ENCODE assay signal across 10 mouse cellular contexts in genomic region chr16:24487782-24488241, GRCm38 (mm10).
DNase-seq lines count a peak whose midpoint lies in the region; ATAC-seq and TF ChIP-seq lines count a peak whose summit lies in the region.
"Had no signal": no experiment of that assay in that cellular context is flagged by ENCODE, and none has a peak within 500 bp of the region (broad histone marks: within the 10 kb centered on the region; RNA-seq: fewer than 3 reads in every experiment).

No protein-coding gene starts in this region.

- peak; percentile 27 for TF ChIP-seq CTCF in heart, postnatal 0 days (IDR thresholded peaks at IDR 0.05; ENCODE audit: low read depth)

- no peaks in the 10 kb centered on the region for H3K36me3 ChIP-seq in forebrain, embryonic 13.5 days (ENCODE audit: poor library complexity, severe bottlenecking)
- no peaks in the 10 kb centered on the region; the same call in 1 of the 2 replicates for H3K36me3 ChIP-seq in forebrain, embryonic 10.5 days (replicated peaks)
- no peaks in the 10 kb centered on the region for H3K36me3 ChIP-seq in embryonic facial prominence, embryonic 15.5 days
- H3K36me3 ChIP-seq in heart, postnatal 0 days (replicated peaks; ENCODE audit: control insufficient read depth, insufficient read depth, low read length), result no peaks in the 10 kb centered on the region
- no peaks in the 10 kb centered on the region for H3K36me3 ChIP-seq in stomach, embryonic 15.5 days
- H3K36me3 ChIP-seq: midbrain, embryonic 12.5 days had no signal

- no peaks in the 10 kb centered on the region for H3K27me3 ChIP-seq in forebrain, embryonic 13.5 days
- H3K27me3 ChIP-seq in forebrain, embryonic 10.5 days (ENCODE audit: poor library complexity, severe bottlenecking), result no peaks in the 10 kb centered on the region
- no peaks in the 10 kb centered on the region for H3K27me3 ChIP-seq in embryonic facial prominence, embryonic 15.5 days
- no peaks in the 10 kb centered on the region for H3K27me3 ChIP-seq in heart, postnatal 0 days (ENCODE audit: control insufficient read depth, insufficient read depth, low read length)
- H3K27me3 ChIP-seq in stomach, embryonic 15.5 days (replicated peaks), result no peaks in the 10 kb centered on the region
- H3K27me3 ChIP-seq: midbrain, embryonic 12.5 days had no signal

- TF ChIP-seq EP300 in heart, postnatal 0 days (IDR thresholded peaks at IDR 0.05; ENCODE audit: low read depth), result peak; percentile 70; the same call in 1 of the 2 replicates

- no peak overlapping the region for H3K4me3 ChIP-seq in forebrain, embryonic 13.5 days
- H3K4me3 ChIP-seq in forebrain, embryonic 10.5 days, result no peak overlapping the region
- no peak overlapping the region for H3K4me3 ChIP-seq in embryonic facial prominence, embryonic 15.5 days (replicated peaks)
- no peak overlapping the region for H3K4me3 ChIP-seq in heart, postnatal 0 days (ENCODE audit: low read depth, low read length)
- no peak overlapping the region for H3K4me3 ChIP-seq in stomach, embryonic 15.5 days (replicated peaks)
- H3K4me3 ChIP-seq: erythroblast, embryonic 14.5 days; midbrain, embryonic 12.5 days had no signal

- 38% methylated on average over 6 of the region's 6 CpGs for WGBS in forebrain, embryonic 13.5 days
- WGBS in forebrain, embryonic 10.5 days, result 72% methylated on average over 6 of the region's 6 CpGs
- WGBS in embryonic facial prominence, embryonic 15.5 days, result 30% methylated on average over 6 of the region's 6 CpGs
- WGBS in heart, postnatal 0 days, result 7% methylated on average over 6 of the region's 6 CpGs
- WGBS in stomach, embryonic 15.5 days, result 44% methylated on average over 6 of the region's 6 CpGs

- H3K9ac ChIP-seq in forebrain, embryonic 13.5 days, result no peak overlapping the region
- no peak overlapping the region for H3K9ac ChIP-seq in embryonic facial prominence, embryonic 15.5 days
- H3K9ac ChIP-seq in heart, postnatal 0 days (replicated peaks; ENCODE audit: low read depth, low read length), result no peak overlapping the region
- no peak overlapping the region for H3K9ac ChIP-seq in stomach, embryonic 15.5 days
- H3K9ac ChIP-seq: midbrain, embryonic 12.5 days had no signal

- DNase-seq in forebrain, embryonic 10.5 days (ENCODE audit: extremely low spot score, low spot score), result no peak
- DNase-seq in 3T3-L1 (ENCODE audit: low read depth, low spot score), result peak; percentile 58
- peak; percentile 98 for DNase-seq in heart, postnatal 0 days (ENCODE audit: low spot score)
- peak; percentile 65 for DNase-seq in layer of hippocampus, postnatal 36 days

- H3K4me2 ChIP-seq in forebrain, embryonic 13.5 days, result no peak overlapping the region
- H3K4me2 ChIP-seq in embryonic facial prominence, embryonic 15.5 days (replicated peaks), result no peak overlapping the region
- no peak overlapping the region for H3K4me2 ChIP-seq in heart, postnatal 0 days (ENCODE audit: low read depth, low read length)
- H3K4me2 ChIP-seq in stomach, embryonic 15.5 days, result no peak overlapping the region
- H3K4me2 ChIP-seq: midbrain, embryonic 12.5 days had no signal

- no peak overlapping the region for H3K27ac ChIP-seq in forebrain, embryonic 13.5 days
- no peak overlapping the region for H3K27ac ChIP-seq in forebrain, embryonic 10.5 days
- H3K27ac ChIP-seq in embryonic facial prominence, embryonic 15.5 days (replicated peaks), result peak overlapping the region; percentile 59
- H3K27ac ChIP-seq in heart, postnatal 0 days (ENCODE audit: low read depth), result peak overlapping the region; percentile 89
- peak overlapping the region; percentile 17; the same call in 1 of the 2 replicates for H3K27ac ChIP-seq in stomach, embryonic 15.5 days
- H3K27ac ChIP-seq: midbrain, embryonic 12.5 days had no signal

- ATAC-seq in forebrain, embryonic 13.5 days, result peak; percentile 71
- no peak for ATAC-seq in embryonic facial prominence, embryonic 15.5 days (ENCODE audit: insufficient number of reproducible peaks, low FRiP score, low TSS enrichment, low read depth)
- ATAC-seq in heart, postnatal 0 days (ENCODE audit: insufficient read depth, low read depth), result peak; percentile 90
- ATAC-seq in stomach, embryonic 15.5 days (ENCODE audit: insufficient read depth, low FRiP score, low read depth), result no peak
- no peak for ATAC-seq in megakaryocyte-erythroid progenitor cell, adult 5-6 weeks (replicated peaks; ENCODE audit: low FRiP score, low TSS enrichment, poor library complexity, severe bottlenecking)

- H3K4me1 ChIP-seq in forebrain, embryonic 13.5 days, result peaks cover 25% of the 10 kb centered on the region
- peaks cover 34% of the 10 kb centered on the region for H3K4me1 ChIP-seq in forebrain, embryonic 10.5 days
- peaks cover 53% of the 10 kb centered on the region for H3K4me1 ChIP-seq in embryonic facial prominence, embryonic 15.5 days
- H3K4me1 ChIP-seq in heart, postnatal 0 days (ENCODE audit: control insufficient read depth, insufficient read depth), result peaks cover 47% of the 10 kb centered on the region
- peaks cover 43% of the 10 kb centered on the region for H3K4me1 ChIP-seq in stomach, embryonic 15.5 days

- no peaks in the 10 kb centered on the region; the same call in 1 of the 2 replicates for H3K9me3 ChIP-seq in forebrain, embryonic 13.5 days (replicated peaks)
- H3K9me3 ChIP-seq in forebrain, embryonic 10.5 days, result no peaks in the 10 kb centered on the region
- no peaks in the 10 kb centered on the region for H3K9me3 ChIP-seq in embryonic facial prominence, embryonic 15.5 days (replicated peaks)
- no peaks in the 10 kb centered on the region for H3K9me3 ChIP-seq in heart, postnatal 0 days (replicated peaks; ENCODE audit: control insufficient read depth, low read length)
- H3K9me3 ChIP-seq in stomach, embryonic 15.5 days, result no peaks in the 10 kb centered on the region

Comparison
In these comparisons a context has a peak if more than half of its experiments do, and no peak if none do; other contexts are left out.
1. ATAC-seq: peak in forebrain, embryonic 13.5 days (single experiment) and heart, postnatal 0 days (single experiment); none in embryonic facial prominence, embryonic 15.5 days (single experiment), stomach, embryonic 15.5 days (single experiment) and megakaryocyte-erythroid progenitor cell, adult 5-6 weeks (single experiment).
2. H3K27ac ChIP-seq: peak in embryonic facial prominence, embryonic 15.5 days (single experiment), heart, postnatal 0 days (single experiment) and stomach, embryonic 15.5 days (single experiment); none in forebrain, embryonic 13.5 days (single experiment) and forebrain, embryonic 10.5 days (single experiment).